Mouse (Mus musculus) megakaryocyte, embryonic 14.5 days (primary cell): ENCODE data around the gene Zkscan14.

Experiments used
- FLI1 ChIP-seq: IDR thresholded peaks from 2 replicates; pipeline ENCODE4 v1.6.1; 2012; ENCODE audit warnings: low read length, inconsistent platforms, mixed read lengths
- GATA1 ChIP-seq: IDR thresholded peaks from 3 replicates; pipeline ENCODE4 v1.6.1; 2012; ENCODE audit warnings: mixed read lengths, low read length, inconsistent platforms, borderline replicate concordance

DNA sequence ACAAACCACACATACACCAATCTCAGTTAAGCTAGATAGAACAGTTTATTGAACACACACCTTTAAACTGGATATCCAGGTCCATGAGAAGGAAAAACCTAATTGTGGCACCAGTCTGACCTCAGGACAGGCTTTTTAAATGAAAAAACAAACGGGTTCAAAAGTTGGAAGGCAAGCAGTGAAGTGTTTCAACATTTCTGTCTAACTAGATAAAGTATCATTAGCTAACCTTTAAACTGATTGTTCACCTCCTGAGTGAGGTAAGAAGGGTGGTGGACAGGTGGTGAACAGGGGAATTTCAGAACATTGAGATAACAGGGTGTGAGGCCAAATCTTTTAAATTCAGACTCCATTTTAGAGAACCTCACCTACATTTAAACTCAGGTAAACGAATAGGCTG lies 24.8 kb upstream of the Zkscan14 start:
- TF ChIP-seq GATA1 = no peak
- TF ChIP-seq FLI1 = no peak
